Comparison of ENCODE assay signal across 17 mouse cellular contexts in genomic region chr8:71613418-71613817, GRCm38 (mm10). TPM values are rescaled to one million over a fixed set of nuclear protein-coding genes. Genes with fewer than 3 reads are reported as not detected.
DNase-seq lines count a peak whose midpoint lies in the region; ATAC-seq and TF ChIP-seq lines count a peak whose summit lies in the region.
"Had no signal": no experiment of that assay in that cellular context is flagged by ENCODE, and none has a peak within 500 bp of the region (broad histone marks: within the 10 kb centered on the region; RNA-seq: fewer than 3 reads in every experiment).

No protein-coding gene starts in this region.

- no peaks in the 10 kb centered on the region for H3K9me3 ChIP-seq in lung, postnatal 0 days (ENCODE audit: low read length)
- no peaks in the 10 kb centered on the region for H3K9me3 ChIP-seq in MEL (replicated peaks; ENCODE audit: insufficient read depth, low read length)
- H3K9me3 ChIP-seq: hindbrain, embryonic 12.5 days; intestine, embryonic 15.5 days; midbrain, embryonic 10.5 days had no signal

- ATAC-seq in lung, postnatal 0 days = no peak
- peak; percentile 15 to 57; a peak in 3 of 4 replicates for ATAC-seq in hematopoietic stem cell, adult 5-6 weeks (replicated peaks in 1 of 2; ENCODE audit: insufficient read depth in 1 of 2, low FRiP score in 2 of 2, low TSS enrichment in 1 of 2, low read depth in 1 of 2, poor library complexity in 2 of 2, severe bottlenecking in 2 of 2)
- ATAC-seq: intestine, embryonic 15.5 days had no signal

- 25% methylated on average over 4 of the region's 4 CpGs for WGBS in lung, postnatal 0 days
- WGBS in lung, adult 2 months = 26% methylated on average over 4 of the region's 4 CpGs

- DNase-seq in lung, postnatal 0 days (ENCODE audit: low spot score) = peak; percentile 34
- DNase-seq in lung, adult 2 months = no peak
- peak; percentile 32 for DNase-seq in MEL (ENCODE audit: low read depth, low spot score)
- DNase-seq in natural killer cell, adult 2 months (ENCODE audit: low spot score in 2 of 2) = peak; percentile 49 to 62
- DNase-seq in layer of hippocampus, adult 8-10 months (ENCODE audit: low spot score in 2 of 2) = no peak
- no peak for DNase-seq in cerebellum, adult 11-12 months
- DNase-seq: cerebellum, postnatal 25 days; right cerebral cortex, postnatal 14 days; thymus, adult 2 months had no signal

- H3K9ac ChIP-seq in lung, postnatal 0 days (replicated peaks; ENCODE audit: low read depth) = no peak overlapping the region
- no peak overlapping the region for H3K9ac ChIP-seq in MEL (ENCODE audit: control insufficient read depth, low read depth, low read length, poor library complexity, severe bottlenecking)
- H3K9ac ChIP-seq: hindbrain, embryonic 12.5 days; liver, embryonic 14.5 days had no signal

- H3K4me3 ChIP-seq in lung, postnatal 0 days (ENCODE audit: low read depth, low read length) = no peak overlapping the region
- H3K4me3 ChIP-seq in lung, adult 2 months (replicated peaks; ENCODE audit: extremely low read depth, low read depth, low read length) = no peak overlapping the region
- H3K4me3 ChIP-seq in MEL (ENCODE audit: control insufficient read depth in 1 of 2, insufficient read depth in 1 of 2, low read depth in 2 of 2, low read length in 2 of 2) = no peak overlapping the region

- TF ChIP-seq POLR2A in lung, adult 2 months (IDR thresholded peaks at IDR 0.05; ENCODE audit: borderline replicate concordance, extremely low read depth, low read depth, low read length) = no peak
- TF ChIP-seq POLR2A in MEL (IDR thresholded peaks at IDR 0.05; ENCODE audit: control insufficient read depth in 1 of 2, insufficient read depth in 1 of 2, low read depth in 1 of 2, low read length in 2 of 2, poor library complexity in 1 of 2) = no peak

- no peaks in the 10 kb centered on the region for H3K27me3 ChIP-seq in lung, postnatal 0 days (replicated peaks; ENCODE audit: insufficient read depth, low read length)
- H3K27me3 ChIP-seq in MEL (ENCODE audit: control insufficient read depth in 1 of 2, insufficient read depth in 2 of 2, low read length in 2 of 2) = no peaks in the 10 kb centered on the region
- H3K27me3 ChIP-seq: hindbrain, embryonic 12.5 days; intestine, embryonic 15.5 days had no signal

- peaks cover 19% of the 10 kb centered on the region for H3K79me2 ChIP-seq in MEL (ENCODE audit: control insufficient read depth, insufficient read depth, low read length, poor library complexity)

- H3K4me2 ChIP-seq in lung, postnatal 0 days (replicated peaks; ENCODE audit: low read depth, low read length) = no peak overlapping the region

- H3K36me3 ChIP-seq in lung, postnatal 0 days (ENCODE audit: insufficient read depth, low read length) = peaks cover 18% of the 10 kb centered on the region
- peaks cover 4 to 5% of the 10 kb centered on the region in 2 experiments for H3K36me3 ChIP-seq in MEL (ENCODE audit: control insufficient read depth in 1 of 2, insufficient read depth in 2 of 2, low read length in 2 of 2)

- H3K27ac ChIP-seq in lung, postnatal 0 days (ENCODE audit: low read length) = no peak overlapping the region
- no peak overlapping the region for H3K27ac ChIP-seq in MEL (ENCODE audit: control insufficient read depth, low read depth, low read length)
- H3K27ac ChIP-seq: hindbrain, embryonic 12.5 days; intestine, embryonic 15.5 days; kidney, postnatal 0 days; liver, embryonic 14.5 days; midbrain, embryonic 10.5 days had no signal

- no peak for TF ChIP-seq CTCF in lung, postnatal 0 days (IDR thresholded peaks at IDR 0.05)
- no peak for TF ChIP-seq CTCF in lung, adult 2 months (IDR thresholded peaks at IDR 0.05; ENCODE audit: insufficient read depth, low read length)
- no peak for TF ChIP-seq CTCF in MEL (IDR thresholded peaks at IDR 0.05 in 2 of 3, conservative IDR thresholded peaks at IDR 0.05 in 1 of 3; ENCODE audit: control insufficient read depth in 1 of 3, insufficient read depth in 1 of 3, low read depth in 2 of 3, low read length in 3 of 3, poor library complexity in 1 of 3, severe bottlenecking in 1 of 3)

- no peak for TF ChIP-seq RAD21 in MEL (IDR thresholded peaks at IDR 0.05; ENCODE audit: low read depth, low read length)

- peaks cover 4% of the 10 kb centered on the region; the same call in 1 of the 2 replicates for H3K4me1 ChIP-seq in lung, postnatal 0 days (ENCODE audit: insufficient read depth, low read depth, low read length)
- H3K4me1 ChIP-seq in lung, adult 2 months (ENCODE audit: control insufficient read depth, insufficient read depth, low read length) = peaks cover 4% of the 10 kb centered on the region; the same call in 1 of the 2 replicates
- peaks cover 6 to 11% of the 10 kb centered on the region in 2 experiments; a peak in 2 of 4 replicates for H3K4me1 ChIP-seq in MEL (ENCODE audit: control insufficient read depth in 1 of 2, insufficient read depth in 2 of 2, low read length in 2 of 2)

- TF ChIP-seq EP300 in lung, postnatal 0 days (IDR thresholded peaks at IDR 0.05) = no peak
- TF ChIP-seq EP300 in MEL (IDR thresholded peaks at IDR 0.05; ENCODE audit: low read depth in 1 of 2, low read length in 2 of 2) = no peak

TF ChIP-seq in MEL, 35 proteins besides CTCF, POLR2A, EP300 and RAD21:
- no peak for TF ChIP-seq POLR2AphosphoS2 (IDR thresholded peaks at IDR 0.05; ENCODE audit: low read length)
- TF ChIP-seq TCF12 (IDR thresholded peaks at IDR 0.05; ENCODE audit: low read depth, low read length) = no peak
- TF ChIP-seq NRF1 (IDR thresholded peaks at IDR 0.05; ENCODE audit: insufficient read depth, low read depth, low read length, poor library complexity, severe bottlenecking) = no peak
- TF ChIP-seq GABPA (IDR thresholded peaks at IDR 0.05; ENCODE audit: low read depth, low read length) = no peak
- no peak for TF ChIP-seq KAT2A (conservative IDR thresholded peaks at IDR 0.05; ENCODE audit: low read depth, low read length)
- TF ChIP-seq TAL1 (IDR thresholded peaks at IDR 0.05; ENCODE audit: low read length) = no peak
- no peak for TF ChIP-seq ZKSCAN1 (IDR thresholded peaks at IDR 0.05; ENCODE audit: low read depth, low read length)
- TF ChIP-seq ZNF384 (IDR thresholded peaks at IDR 0.05; ENCODE audit: low read depth, low read length) = no peak
- TF ChIP-seq MEF2A (IDR thresholded peaks at IDR 0.05; ENCODE audit: extremely low read depth, insufficient replicate concordance, low read depth, low read length, poor library complexity, severe bottlenecking) = no peak
- TF ChIP-seq BHLHE40 (IDR thresholded peaks at IDR 0.05; ENCODE audit: borderline replicate concordance, low read depth, low read length) = no peak
- no peak for TF ChIP-seq CHD1 (IDR thresholded peaks at IDR 0.05; ENCODE audit: low read depth, low read length)

RNA-seq across cellular contexts. Expression of gene Colgalt1, which starts 2.6 kb away (rescaled TPM):
- 64.7 and 66.0 TPM in 2 replicates for polyA plus RNA-seq in lung, postnatal 0 days (2015; fragmentation: Nextera tagmentation; extraction: Ambion mirVana)
- 172 and 200 TPM in 2 replicates for polyA plus RNA-seq in lung, adult 2 months (2012; rRNA removed)
- 37.8 and 50.9 TPM in 2 replicates for total RNA-seq in MEL (2012; rRNA removed)
- polyA plus RNA-seq in MEL (2012; ENCODE audit: insufficient read depth in 1 of 2, insufficient read length in 2 of 2, low read depth in 1 of 2, low replicate concordance in 2 of 2, missing spikeins in 1 of 2) = 100 to 1,000 TPM in 1 of 2 experiments, 10 to 100 TPM in 1; 59.0 to 102 TPM
- 53.6 and 78.4 TPM in 2 replicates for total RNA-seq in hematopoietic stem cell, adult 5-6 weeks (2017)
- 10 to 100 TPM; 53.2 to 59.7 (median 53.8) TPM for total RNA-seq in layer of hippocampus, adult 8-10 months (2022)

RNA-seq across cellular contexts. Expression of gene Fam129c, which starts 16.0 kb away (rescaled TPM):
- 1.2 and 2.0 TPM in 2 replicates for polyA plus RNA-seq in lung, postnatal 0 days (2015; fragmentation: Nextera tagmentation; extraction: Ambion mirVana)
- 4.8 and 5.4 TPM in 2 replicates for polyA plus RNA-seq in lung, adult 2 months (2012; rRNA removed)
- 3.8 and 7.6 TPM in 2 replicates for total RNA-seq in MEL (2012; rRNA removed)
- polyA plus RNA-seq in MEL (2012; ENCODE audit: insufficient read depth in 1 of 2, insufficient read length in 2 of 2, low read depth in 1 of 2, low replicate concordance in 2 of 2, missing spikeins in 1 of 2) = 1 to 10 TPM in 1 of 2 experiments, not detected in 1; 8.3 TPM
- 1.0 and 9.7 TPM in 2 replicates for total RNA-seq in hematopoietic stem cell, adult 5-6 weeks (2017)
- 1 to 10 TPM; 2.0 to 4.6 (median 3.5) TPM for total RNA-seq in layer of hippocampus, adult 8-10 months (2022)

RNA-seq across cellular contexts. Expression of gene Pgls, which starts 21.4 kb away (rescaled TPM):
- 174 and 177 TPM in 2 replicates for polyA plus RNA-seq in lung, postnatal 0 days (2015; fragmentation: Nextera tagmentation; extraction: Ambion mirVana)
- polyA plus RNA-seq in lung, adult 2 months (2012; rRNA removed) = 140 TPM in 2 replicates
- total RNA-seq in MEL (2012; rRNA removed) = 219 and 257 TPM in 2 replicates
- 100 to 1,000 TPM in 1 of 2 experiments, not detected in 1; 225 TPM for polyA plus RNA-seq in MEL (2012; ENCODE audit: insufficient read depth in 1 of 2, insufficient read length in 2 of 2, low read depth in 1 of 2, low replicate concordance in 2 of 2, missing spikeins in 1 of 2)
- 51.4 and 93.2 TPM in 2 replicates for total RNA-seq in hematopoietic stem cell, adult 5-6 weeks (2017)
- 10 to 100 TPM; 29.1 to 38.5 (median 33.6) TPM for total RNA-seq in layer of hippocampus, adult 8-10 months (2022)

RNA-seq across cellular contexts. Expression of gene Slc27a1, which starts 44.7 kb away (rescaled TPM):
- polyA plus RNA-seq in lung, postnatal 0 days (2015; fragmentation: Nextera tagmentation; extraction: Ambion mirVana) = 26.9 and 27.7 TPM in 2 replicates
- polyA plus RNA-seq in lung, adult 2 months (2012; rRNA removed) = 73.5 and 101 TPM in 2 replicates
- total RNA-seq in MEL (2012; rRNA removed) = 0.42 and 0.46 TPM in 2 replicates
- polyA plus RNA-seq in MEL (2012; ENCODE audit: insufficient read depth in 1 of 2, insufficient read length in 2 of 2, low read depth in 1 of 2, low replicate concordance in 2 of 2, missing spikeins in 1 of 2) = 1 to 10 TPM in 1 of 2 experiments, not detected in 1; 1.3 TPM
- 13.3 and 16.6 TPM in 2 replicates for total RNA-seq in hematopoietic stem cell, adult 5-6 weeks (2017)
- 100 to 1,000 TPM; 107 to 130 (median 117) TPM for total RNA-seq in layer of hippocampus, adult 8-10 months (2022)

RNA-seq across cellular contexts. Expression of gene Nxnl1, which starts 47.0 kb away (rescaled TPM):
- 0.11 and 0.13 TPM in 2 replicates for polyA plus RNA-seq in lung, postnatal 0 days (2015; fragmentation: Nextera tagmentation; extraction: Ambion mirVana)
- polyA plus RNA-seq in lung, adult 2 months (2012; rRNA removed) = 0.09 TPM in 1 of 2 replicates, not detected in the other
- 0.04 TPM in 1 of 2 replicates, not detected in the other for total RNA-seq in MEL (2012; rRNA removed)
- polyA plus RNA-seq in MEL (2012; ENCODE audit: insufficient read depth in 1 of 2, insufficient read length in 2 of 2, low read depth in 1 of 2, low replicate concordance in 2 of 2, missing spikeins in 1 of 2) = 1 to 10 TPM in 1 of 2 experiments, not detected in 1; 1.2 TPM
- total RNA-seq in hematopoietic stem cell, adult 5-6 weeks (2017) = 0.40 and 0.50 TPM in 2 replicates
- total RNA-seq in layer of hippocampus, adult 8-10 months (2022) = under 1 TPM in 2 of 4 experiments, not detected in 2; 0.14 to 0.28 TPM
- polyA plus RNA-seq: embryonic facial prominence, embryonic 11.5 days; heart, embryonic 14.5 days; hindbrain, embryonic 12.5 days; midbrain, embryonic 10.5 days had no signal

Comparison
In these comparisons a context has a peak if more than half of its experiments do, and no peak if none do; other contexts are left out.
1. DNase-seq: peak in lung, postnatal 0 days (single experiment), MEL (single experiment) and natural killer cell, adult 2 months (2 of 2); none in lung, adult 2 months (single experiment), layer of hippocampus, adult 8-10 months (0 of 2) and cerebellum, adult 11-12 months (single experiment).